Mouse (Mus musculus): Measurements from ENCODE around the gene Mindy4. TPM values are rescaled to one million over a fixed set of nuclear protein-coding genes. Genes with fewer than 3 reads are reported as not detected.

Mindy4 gene
- total and polyA plus RNA-seq, 3 experiments = 0.05 TPM; not detected in 2

DNA sequence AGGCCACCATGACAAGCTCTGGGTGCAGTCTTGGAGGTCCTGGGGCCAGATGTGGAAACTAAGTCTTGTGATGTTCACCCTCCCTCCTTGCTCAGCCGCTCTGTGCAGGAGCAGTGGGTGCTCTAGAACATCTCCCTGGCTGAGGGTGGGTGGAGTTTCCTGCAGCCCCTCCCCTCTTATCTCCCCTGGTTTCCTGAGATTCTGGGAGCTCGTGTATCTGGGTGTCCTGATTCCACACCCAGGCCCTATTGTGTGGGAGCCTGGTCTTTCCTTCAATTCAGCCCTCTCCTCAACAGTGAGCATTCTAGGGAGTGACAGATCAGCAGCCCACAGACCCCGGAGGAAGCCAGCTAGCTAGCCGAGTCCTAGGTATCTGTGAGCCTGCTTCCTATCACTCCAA lies 123.1 kb downstream of the Mindy4 start:
- Histone ChIP-seq H3K36me3 (replicated peaks) (no peaks in the 10 kb centered on the region), H3K4me3 (ENCODE audit: low read depth, low read length) (no peak overlapping the region), H3K4me1 (ENCODE audit: insufficient read depth, low read depth, low read length) (no peaks in the 10 kb centered on the region), H3K9me3 (replicated peaks) (no peaks in the 10 kb centered on the region), H3K27me3 (ENCODE audit: insufficient read depth, low read length) (no peaks in the 10 kb centered on the region)
- TF ChIP-seq POLR2AphosphoS5 (IDR thresholded peaks at IDR 0.05; ENCODE audit: insufficient replicate concordance, low read depth, low read length) (no peak), GATA1 (IDR thresholded peaks at IDR 0.05; ENCODE audit: borderline replicate concordance, low read length) (no peak), CTCF (IDR thresholded peaks at IDR 0.05; ENCODE audit: low read depth, low read length) (no peak), TAL1 (conservative IDR thresholded peaks at IDR 0.05; ENCODE audit: low read depth, low read length) (no peak), GATA2 (IDR thresholded peaks at IDR 0.05; ENCODE audit: borderline replicate concordance, low read depth, low read length) (no peak)
- no peak for ATAC-seq (ENCODE audit: extremely low read depth, insufficient number of reproducible peaks, low FRiP score, poor library complexity, severe bottlenecking)
- no peak for DNase-seq (ENCODE audit: low spot score)

DNA sequence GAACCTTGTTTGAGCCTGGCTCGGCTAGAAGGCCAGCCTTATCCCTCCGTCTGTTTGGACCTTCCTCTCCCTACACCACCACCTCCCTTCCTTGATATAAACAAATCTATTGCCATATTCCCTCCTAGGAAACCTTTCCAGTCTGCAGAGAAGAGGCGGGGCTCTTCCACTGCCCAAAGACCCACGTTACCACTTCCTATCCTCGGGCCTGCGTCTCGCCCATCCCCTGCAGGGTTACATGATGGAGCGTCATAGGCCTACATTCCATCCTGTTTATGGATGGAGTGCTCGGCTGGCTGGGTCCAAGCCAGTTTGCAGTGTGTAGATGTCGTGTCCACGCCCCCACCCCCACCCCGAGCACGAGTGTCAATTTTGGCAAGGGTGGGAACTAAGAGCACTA lies 124.1 kb downstream of the Mindy4 start:
- no peaks in the 10 kb centered on the region for H3K9me3 ChIP-seq (replicated peaks)
- ATAC-seq (ENCODE audit: extremely low read depth, insufficient number of reproducible peaks, low FRiP score, poor library complexity, severe bottlenecking) = no peak
- TF ChIP-seq TAL1 (conservative IDR thresholded peaks at IDR 0.05; ENCODE audit: low read depth, low read length) = no peak
- no peak for TF ChIP-seq POLR2AphosphoS5 (IDR thresholded peaks at IDR 0.05; ENCODE audit: insufficient replicate concordance, low read depth, low read length)
- no peak for TF ChIP-seq GATA2 (IDR thresholded peaks at IDR 0.05; ENCODE audit: borderline replicate concordance, low read depth, low read length)
- TF ChIP-seq GATA1 (IDR thresholded peaks at IDR 0.05; ENCODE audit: borderline replicate concordance, low read length) = no peak
- TF ChIP-seq CTCF (IDR thresholded peaks at IDR 0.05; ENCODE audit: low read depth, low read length) = no peak
- no peaks in the 10 kb centered on the region for H3K27me3 ChIP-seq (ENCODE audit: insufficient read depth, low read length)
- DNase-seq (ENCODE audit: low spot score) = no peak
- no peaks in the 10 kb centered on the region for H3K4me1 ChIP-seq (ENCODE audit: insufficient read depth, low read depth, low read length)
- no peaks in the 10 kb centered on the region for H3K36me3 ChIP-seq (replicated peaks)
- no peak overlapping the region for H3K4me3 ChIP-seq (ENCODE audit: low read depth, low read length)

DNA sequence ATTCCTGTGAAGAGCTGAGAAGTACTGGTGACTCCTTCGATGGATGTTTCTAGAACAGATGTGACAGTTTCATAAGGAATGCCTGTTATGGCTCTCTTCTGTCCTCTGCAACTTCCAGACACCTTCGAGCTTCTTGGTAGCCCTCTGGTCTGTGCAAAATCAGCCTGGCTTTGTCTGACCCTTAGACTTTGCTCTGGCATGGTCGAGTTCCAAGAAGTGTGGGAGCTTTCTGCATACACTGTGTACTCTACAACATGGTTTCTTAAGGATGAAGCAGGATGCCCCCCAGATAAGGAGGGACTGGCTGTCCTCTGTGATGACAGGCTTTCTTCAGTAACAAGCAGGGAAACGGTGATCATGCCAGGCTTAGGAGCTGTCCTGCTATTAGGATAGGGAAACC lies 125.0 kb downstream of the Mindy4 start:
- ATAC-seq (ENCODE audit: extremely low read depth, insufficient number of reproducible peaks, low FRiP score, poor library complexity, severe bottlenecking) (no peak), DNase-seq (ENCODE audit: low spot score) (no peak)
- Histone ChIP-seq H3K9me3 (replicated peaks) (no peaks in the 10 kb centered on the region), H3K4me1 (ENCODE audit: insufficient read depth, low read depth, low read length) (no peaks in the 10 kb centered on the region), H3K4me3 (ENCODE audit: low read depth, low read length) (no peak overlapping the region), H3K36me3 (replicated peaks) (no peaks in the 10 kb centered on the region), H3K27me3 (ENCODE audit: insufficient read depth, low read length) (no peaks in the 10 kb centered on the region)
- TF ChIP-seq POLR2AphosphoS5 (IDR thresholded peaks at IDR 0.05; ENCODE audit: insufficient replicate concordance, low read depth, low read length) = no peak

DNA sequence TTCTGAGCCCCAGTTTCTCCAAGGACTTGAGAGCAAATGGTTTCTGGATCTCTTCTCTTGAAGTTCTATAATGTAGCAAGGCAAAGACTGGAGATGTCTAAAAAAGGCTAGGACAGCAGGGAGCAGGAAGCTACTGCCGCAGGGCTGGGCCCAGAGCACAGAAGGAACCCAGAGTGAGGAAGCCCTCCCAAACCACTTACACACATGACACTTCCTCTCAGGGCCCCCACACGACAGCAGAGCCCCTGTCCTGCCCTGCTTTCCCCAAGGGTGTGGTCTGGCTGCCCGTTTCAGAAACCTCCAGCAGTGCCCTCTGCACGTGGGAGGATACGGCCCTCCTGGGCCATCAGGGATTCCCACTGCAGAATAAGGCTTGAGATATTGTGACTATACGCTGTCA lies 128.1 kb downstream of the Mindy4 start:
- no peak overlapping the region for H3K4me3 ChIP-seq (ENCODE audit: low read depth, low read length)
- ATAC-seq (ENCODE audit: extremely low read depth, insufficient number of reproducible peaks, low FRiP score, poor library complexity, severe bottlenecking) (no peak), DNase-seq (ENCODE audit: low spot score) (no peak)
- H3K9me3 ChIP-seq (replicated peaks) = no peaks in the 10 kb centered on the region
- no peaks in the 10 kb centered on the region for H3K36me3 ChIP-seq (replicated peaks)
- H3K4me1 ChIP-seq (ENCODE audit: insufficient read depth, low read depth, low read length) = no peaks in the 10 kb centered on the region
- no peak for TF ChIP-seq POLR2AphosphoS5 (IDR thresholded peaks at IDR 0.05; ENCODE audit: insufficient replicate concordance, low read depth, low read length)
- no peak for TF ChIP-seq GATA2 (IDR thresholded peaks at IDR 0.05; ENCODE audit: borderline replicate concordance, low read depth, low read length)
- TF ChIP-seq GATA1 (IDR thresholded peaks at IDR 0.05; ENCODE audit: borderline replicate concordance, low read length) = no peak
- no peak for TF ChIP-seq CTCF (IDR thresholded peaks at IDR 0.05; ENCODE audit: low read depth, low read length)
- TF ChIP-seq TAL1 (conservative IDR thresholded peaks at IDR 0.05; ENCODE audit: low read depth, low read length) = no peak
- no peaks in the 10 kb centered on the region for H3K27me3 ChIP-seq (ENCODE audit: insufficient read depth, low read length)

DNA sequence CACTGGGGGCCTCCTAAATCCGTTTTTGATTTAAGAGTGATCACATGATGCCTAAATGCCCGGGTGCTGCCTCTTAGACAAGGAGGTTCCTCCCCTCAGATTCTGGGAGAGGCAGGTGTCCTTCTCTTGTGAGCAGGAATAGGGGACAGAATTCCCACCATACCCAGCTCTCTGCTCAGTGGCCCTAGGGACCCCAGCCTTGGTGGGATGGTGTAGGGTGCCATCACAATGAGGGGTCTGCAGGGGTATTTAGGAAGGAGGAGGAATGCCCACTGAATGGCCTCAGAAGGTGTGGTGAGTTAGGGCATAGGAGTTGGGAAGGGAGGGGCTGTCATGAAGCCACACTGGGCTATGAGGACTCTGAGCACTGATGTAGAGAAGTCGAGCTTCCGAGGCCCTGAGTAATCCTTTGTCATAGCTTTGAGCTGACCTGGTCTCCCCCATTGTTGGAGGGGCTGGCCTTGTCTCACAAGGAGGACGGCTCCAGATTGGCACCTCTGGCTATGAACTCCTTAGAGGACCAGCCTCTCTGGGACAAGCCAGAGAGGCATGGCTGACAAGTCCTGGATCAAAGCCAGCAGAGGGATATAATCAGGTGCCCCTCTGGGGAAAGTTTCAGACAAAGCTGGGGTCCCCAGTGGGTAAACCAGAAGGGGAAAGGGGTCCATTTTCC lies 129.1 kb downstream of the Mindy4 start:
- H3K4me1 ChIP-seq (ENCODE audit: insufficient read depth, low read depth, low read length) = no peaks in the 10 kb centered on the region
- no peak for TF ChIP-seq GATA1 (IDR thresholded peaks at IDR 0.05; ENCODE audit: borderline replicate concordance, low read length)
- TF ChIP-seq TAL1 (conservative IDR thresholded peaks at IDR 0.05; ENCODE audit: low read depth, low read length) = no peak
- no peak for TF ChIP-seq GATA2 (IDR thresholded peaks at IDR 0.05; ENCODE audit: borderline replicate concordance, low read depth, low read length)
- no peak for TF ChIP-seq POLR2AphosphoS5 (IDR thresholded peaks at IDR 0.05; ENCODE audit: insufficient replicate concordance, low read depth, low read length)
- TF ChIP-seq CTCF (IDR thresholded peaks at IDR 0.05; ENCODE audit: low read depth, low read length) = no peak
- no peaks in the 10 kb centered on the region for H3K9me3 ChIP-seq (replicated peaks)
- H3K4me3 ChIP-seq (ENCODE audit: low read depth, low read length) = no peak overlapping the region
- no peak for ATAC-seq (ENCODE audit: extremely low read depth, insufficient number of reproducible peaks, low FRiP score, poor library complexity, severe bottlenecking)
- no peak for DNase-seq (ENCODE audit: low spot score)
- no peaks in the 10 kb centered on the region for H3K36me3 ChIP-seq (replicated peaks)
- H3K27me3 ChIP-seq (ENCODE audit: insufficient read depth, low read length) = no peaks in the 10 kb centered on the region

DNA sequence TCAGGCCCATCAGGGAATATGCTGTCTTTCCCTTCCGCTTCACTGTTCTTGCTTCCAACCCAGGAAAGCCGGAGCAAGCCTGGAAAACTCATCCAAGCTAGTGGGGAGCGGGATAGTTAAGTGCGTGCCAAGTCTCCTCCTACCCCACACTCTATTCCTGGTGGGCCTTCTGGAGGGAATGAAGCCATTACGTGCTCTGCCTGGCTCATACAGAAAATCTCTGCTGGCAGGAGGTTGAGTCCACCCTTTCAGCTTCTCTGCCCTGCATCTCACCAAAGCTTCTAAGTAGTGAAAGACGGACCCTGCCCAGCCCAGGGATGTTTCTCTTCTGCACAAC lies 129.6 kb downstream of the Mindy4 start:
- Histone ChIP-seq H3K4me3 (ENCODE audit: low read depth, low read length) (no peak overlapping the region), H3K4me1 (ENCODE audit: insufficient read depth, low read depth, low read length) (no peaks in the 10 kb centered on the region), H3K36me3 (replicated peaks) (no peaks in the 10 kb centered on the region), H3K27me3 (ENCODE audit: insufficient read depth, low read length) (no peaks in the 10 kb centered on the region), H3K9me3 (replicated peaks) (no peaks in the 10 kb centered on the region)
- no peak for DNase-seq (ENCODE audit: low spot score)
- no peak for ATAC-seq (ENCODE audit: extremely low read depth, insufficient number of reproducible peaks, low FRiP score, poor library complexity, severe bottlenecking)
- TF ChIP-seq GATA2 (IDR thresholded peaks at IDR 0.05; ENCODE audit: borderline replicate concordance, low read depth, low read length) = no peak
- TF ChIP-seq CTCF (IDR thresholded peaks at IDR 0.05; ENCODE audit: low read depth, low read length) = no peak
- TF ChIP-seq POLR2AphosphoS5 (IDR thresholded peaks at IDR 0.05; ENCODE audit: insufficient replicate concordance, low read depth, low read length) = no peak
- no peak for TF ChIP-seq GATA1 (IDR thresholded peaks at IDR 0.05; ENCODE audit: borderline replicate concordance, low read length)
- TF ChIP-seq TAL1 (conservative IDR thresholded peaks at IDR 0.05; ENCODE audit: low read depth, low read length) = no peak

Measured in G1E (cell line).